21 mouse cellular contexts compared by ENCODE assay signal in the genomic region with DNA sequence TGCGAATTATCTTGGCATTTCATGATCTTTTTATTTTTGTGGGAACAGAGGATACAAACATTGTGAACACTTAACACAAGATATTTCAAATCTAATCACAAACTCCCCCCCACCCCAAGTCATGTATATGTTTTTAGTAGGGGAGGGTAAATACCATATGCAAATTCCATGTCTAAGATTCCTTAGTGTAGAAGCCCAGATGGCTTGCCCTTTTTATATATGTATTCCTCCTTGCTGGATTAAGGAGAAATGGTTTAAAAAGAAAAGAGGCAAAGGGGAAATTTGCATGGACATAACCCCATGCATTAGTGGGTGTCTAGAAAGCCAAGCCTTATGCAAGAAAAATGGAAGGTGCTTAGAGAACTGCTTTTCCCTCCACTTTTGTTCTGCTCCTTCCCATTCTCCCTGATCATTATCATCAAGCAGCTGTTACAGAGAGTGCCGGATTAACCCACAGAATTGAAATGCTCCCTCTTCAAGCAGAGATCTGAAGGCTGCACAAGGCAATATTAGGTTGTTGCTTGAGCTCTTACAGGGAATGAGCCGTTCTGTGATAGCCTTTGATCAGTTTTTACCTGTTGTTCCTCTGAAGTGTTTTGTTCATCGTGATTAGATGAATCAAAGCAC.
DNase-seq lines count a peak whose midpoint lies in the region; ATAC-seq lines count a peak whose summit lies in the region.
"Had no signal": no experiment of that assay in that cellular context is flagged by ENCODE, and none has a peak within 500 bp of the region (broad histone marks: within the 10 kb centered on the region; RNA-seq: fewer than 3 reads in every experiment).

No protein-coding gene starts in this region.

- WGBS in forebrain, embryonic 11.5 days, result 31% methylated on average over 4 of the region's 4 CpGs
- WGBS in midbrain, embryonic 11.5 days, result 34% methylated on average over 4 of the region's 4 CpGs

- H3K4me3 ChIP-seq in forebrain, embryonic 11.5 days (ENCODE audit: low read depth, low read length), result no peak overlapping the region
- H3K4me3 ChIP-seq in midbrain, embryonic 11.5 days (ENCODE audit: low read depth, low read length), result no peak overlapping the region
- H3K4me3 ChIP-seq: embryonic facial prominence, embryonic 10.5 days; hindbrain, embryonic 13.5 days; layer of hippocampus, adult 2 months had no signal

- H3K4me2 ChIP-seq in forebrain, embryonic 11.5 days (ENCODE audit: low read depth, low read length, severe bottlenecking), result no peak overlapping the region
- H3K4me2 ChIP-seq in midbrain, embryonic 11.5 days, result no peak overlapping the region
- H3K4me2 ChIP-seq: hindbrain, embryonic 13.5 days; liver, embryonic 11.5 days had no signal

- no peaks in the 10 kb centered on the region for H3K9me3 ChIP-seq in forebrain, embryonic 11.5 days (ENCODE audit: control insufficient read depth, low read length)
- H3K9me3 ChIP-seq in midbrain, embryonic 11.5 days (ENCODE audit: control insufficient read depth, low read length), result no peaks in the 10 kb centered on the region
- H3K9me3 ChIP-seq: embryonic facial prominence, embryonic 10.5 days; G1E; hindbrain, embryonic 13.5 days had no signal

- no peak overlapping the region for H3K9ac ChIP-seq in forebrain, embryonic 11.5 days (ENCODE audit: low read length)
- no peak overlapping the region for H3K9ac ChIP-seq in midbrain, embryonic 11.5 days (ENCODE audit: low read length)
- H3K9ac ChIP-seq: hindbrain, embryonic 13.5 days had no signal

- DNase-seq in frontal cortex, postnatal 36 days (ENCODE audit: low spot score in 2 of 2), result no peak
- DNase-seq in forebrain, embryonic 11.5 days (ENCODE audit: low spot score), result no peak
- peak; percentile 84 for DNase-seq in midbrain, embryonic 11.5 days (ENCODE audit: low spot score, missing footprints)
- peak; percentile 17 for DNase-seq in telencephalon, adult 2 months (ENCODE audit: low read depth, low spot score)
- DNase-seq in right cerebral cortex, postnatal 36 days (ENCODE audit: low spot score in 2 of 2), result no peak
- no peak for DNase-seq in cerebellum, adult 18-20 months
- DNase-seq: adrenal gland, adult 2 months; cerebellum, adult 2 months; cerebellum, postnatal 25 days; kidney, adult 8-10 months; kidney, postnatal 25 days; lung, adult 18-20 months; lung, postnatal 14 days had no signal

- H3K27me3 ChIP-seq in forebrain, embryonic 11.5 days (ENCODE audit: control insufficient read depth, insufficient read depth, low read length), result no peaks in the 10 kb centered on the region
- H3K27me3 ChIP-seq in midbrain, embryonic 11.5 days (ENCODE audit: control insufficient read depth, insufficient read depth, low read length), result no peaks in the 10 kb centered on the region
- H3K27me3 ChIP-seq: hindbrain, embryonic 13.5 days; Patski had no signal

- no peaks in the 10 kb centered on the region for H3K36me3 ChIP-seq in forebrain, embryonic 11.5 days (ENCODE audit: control insufficient read depth, insufficient read depth, low read length)
- no peaks in the 10 kb centered on the region for H3K36me3 ChIP-seq in midbrain, embryonic 11.5 days (ENCODE audit: control insufficient read depth, insufficient read depth, low read length)
- H3K36me3 ChIP-seq: embryonic facial prominence, embryonic 10.5 days; G1E; hindbrain, embryonic 13.5 days had no signal

- H3K4me1 ChIP-seq in forebrain, embryonic 11.5 days (replicated peaks; ENCODE audit: control insufficient read depth, insufficient read depth, low read length), result no peaks in the 10 kb centered on the region
- H3K4me1 ChIP-seq in midbrain, embryonic 11.5 days (ENCODE audit: control insufficient read depth, insufficient read depth, low read length), result peaks cover 10% of the 10 kb centered on the region; the same call in 1 of the 2 replicates
- H3K4me1 ChIP-seq: embryonic facial prominence, embryonic 10.5 days; hindbrain, embryonic 13.5 days had no signal

- ATAC-seq in frontal cortex, adult (ENCODE audit: low TSS enrichment), result 0 out of 2 replicates have a peak, but pooled peaks have one; percentile 20
- peak; percentile 55 for ATAC-seq in forebrain, embryonic 11.5 days (replicated peaks; ENCODE audit: low FRiP score)
- ATAC-seq in midbrain, embryonic 11.5 days (ENCODE audit: low FRiP score), result peak; percentile 59
- ATAC-seq: Patski had no signal

- H3K27ac ChIP-seq in forebrain, embryonic 11.5 days (ENCODE audit: low read depth, low read length), result no peak overlapping the region
- H3K27ac ChIP-seq in midbrain, embryonic 11.5 days (ENCODE audit: low read depth, low read length), result peak overlapping the region; percentile 36; the same call in 1 of the 2 replicates
- H3K27ac ChIP-seq: embryonic facial prominence, embryonic 10.5 days; hindbrain, embryonic 13.5 days; layer of hippocampus, adult 2 months; stomach, postnatal 0 days had no signal

Comparison
In these comparisons a context has a peak if more than half of its experiments do, and no peak if none do; other contexts are left out.
1. DNase-seq: peak in midbrain, embryonic 11.5 days (single experiment) and telencephalon, adult 2 months (single experiment); none in frontal cortex, postnatal 36 days (0 of 2), forebrain, embryonic 11.5 days (single experiment), right cerebral cortex, postnatal 36 days (0 of 2) and cerebellum, adult 18-20 months (0 of 2).
2. Peak in every context shown above with its lines, with median percentiles within 50 percentile points of each other: ATAC-seq.